Mouse (Mus musculus): ENCODE results near the gene BC004004. TPM values are rescaled to one million over a fixed set of nuclear protein-coding genes. Genes with fewer than 3 reads are reported as not detected.
A peak's percentile ranks its signal among the peaks of the same experiment; 100 is the strongest.

Gene BC004004
- polyA plus RNA-seq, 1 experiment from 2014 or later, result 99.1 TPM

DNA sequence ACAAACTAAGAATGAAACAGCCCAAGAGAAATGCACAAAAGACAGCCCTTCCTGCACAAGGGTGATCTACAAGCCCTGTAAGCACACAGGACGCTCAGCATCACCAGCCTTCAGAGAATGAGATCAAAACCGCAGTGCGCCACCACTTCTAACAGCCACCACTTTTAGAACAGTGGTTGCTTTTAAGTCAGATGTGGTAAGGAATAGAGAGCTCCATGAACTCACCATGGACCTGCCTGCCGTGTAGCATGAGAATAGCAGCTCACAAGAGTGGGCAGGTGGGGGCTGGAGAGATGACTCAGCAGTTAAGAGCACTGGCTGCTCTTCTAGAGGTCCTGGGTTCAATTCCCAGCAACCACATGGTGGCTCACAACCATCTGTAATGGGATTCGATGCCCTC is 11.8 kb downstream of the BC004004 start:
- Histone ChIP-seq H3K9me3 (no peaks in the 10 kb centered on the region), H3K9ac (replicated peaks) (no peak overlapping the region), H3K36me3 (peaks cover 49% of the 10 kb centered on the region), H3K4me2 (replicated peaks) (no peak overlapping the region), H3K4me3 (replicated peaks) (no peak overlapping the region), H3K27ac (no peak overlapping the region), H3K4me1 (replicated peaks) (peaks cover 11% of the 10 kb centered on the region), H3K27me3 (no peaks in the 10 kb centered on the region)
- WGBS, result 95% methylated on average over 5 of the region's 5 CpGs
- no peak for ATAC-seq

DNA sequence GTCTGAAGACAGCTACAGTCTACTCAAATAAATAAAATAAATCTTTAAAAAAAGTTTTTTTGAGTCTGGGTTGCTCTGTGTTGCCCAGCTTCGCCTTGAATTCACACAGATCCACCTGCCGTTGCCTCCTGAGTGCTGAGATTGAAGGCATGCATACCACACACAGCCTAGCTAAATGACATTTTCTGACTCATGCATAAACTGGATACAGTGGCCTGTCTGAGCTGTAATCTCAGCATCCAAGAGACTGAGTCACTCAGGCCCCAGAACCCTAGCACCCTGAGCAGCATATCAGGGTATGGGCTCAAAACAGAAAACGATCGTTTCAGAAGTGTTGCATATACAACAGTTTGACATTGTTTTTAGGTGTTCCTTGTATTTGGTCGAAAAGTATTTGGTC is 13.0 kb downstream of the BC004004 start:
- H3K36me3 ChIP-seq, result peaks cover 57% of the 10 kb centered on the region
- no peak for ATAC-seq
- no peak overlapping the region for H3K4me2 ChIP-seq (replicated peaks)
- no peaks in the 10 kb centered on the region for H3K9me3 ChIP-seq
- H3K9ac ChIP-seq (replicated peaks), result no peak overlapping the region
- no peak overlapping the region for H3K4me3 ChIP-seq (replicated peaks)
- H3K27ac ChIP-seq, result no peak overlapping the region
- no peaks in the 10 kb centered on the region for H3K27me3 ChIP-seq
- peaks cover 11% of the 10 kb centered on the region for H3K4me1 ChIP-seq (replicated peaks)
- 88% methylated on average over 5 of the region's 5 CpGs for WGBS

DNA sequence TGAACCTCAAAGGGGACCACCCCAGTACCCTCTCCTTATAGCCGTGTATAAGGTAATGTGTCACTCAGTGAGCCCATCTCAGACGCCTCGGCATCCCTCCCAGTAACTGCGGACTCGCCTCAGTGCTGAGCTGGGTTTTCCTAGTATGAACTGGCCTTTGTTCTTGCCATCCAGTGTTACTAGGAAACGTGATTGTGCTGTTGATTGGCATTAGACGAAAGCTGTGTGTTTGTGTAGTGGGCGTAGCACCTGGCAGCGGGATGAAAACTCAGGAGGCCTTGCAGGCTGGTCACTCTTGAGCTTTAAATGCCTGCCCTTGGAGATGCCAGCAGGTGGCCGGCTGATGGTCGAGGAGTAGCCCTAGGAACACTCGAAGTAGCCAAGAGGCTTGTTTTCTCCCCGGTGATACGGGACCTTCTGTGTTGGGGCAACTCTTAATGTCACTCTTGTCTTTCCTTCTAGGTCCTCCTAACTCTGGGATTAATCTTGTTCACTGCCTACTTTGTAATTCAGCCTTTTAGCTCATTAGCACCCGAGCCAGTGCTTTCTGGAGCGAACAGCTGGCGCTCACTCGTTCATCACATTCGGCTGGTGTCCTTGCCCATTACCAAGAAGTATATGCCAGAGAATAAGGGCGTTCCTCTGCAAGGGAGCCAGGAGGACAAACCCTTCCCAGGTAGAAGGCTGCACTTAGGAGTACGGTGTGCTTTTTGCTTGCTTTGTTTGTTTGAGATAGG is 13.8 kb downstream of the BC004004 start:
- peak; percentile 40; the same call in 1 of the 2 replicates for ATAC-seq
- H3K9ac ChIP-seq (replicated peaks), result no peak overlapping the region
- 0 out of 2 replicates have a peak overlapping the region, but pooled peaks have one; percentile 6 for H3K4me2 ChIP-seq (replicated peaks)
- peak overlapping the region; percentile 56; the same call in 1 of the 2 replicates for H3K27ac ChIP-seq
- H3K4me3 ChIP-seq (replicated peaks), result no peak overlapping the region
- 42% methylated on average over 21 of the region's 21 CpGs for WGBS
- H3K9me3 ChIP-seq, result no peaks in the 10 kb centered on the region
- peaks cover 58% of the 10 kb centered on the region for H3K36me3 ChIP-seq
- no peaks in the 10 kb centered on the region for H3K27me3 ChIP-seq
- peaks cover 11% of the 10 kb centered on the region for H3K4me1 ChIP-seq (replicated peaks)

- WGBS, result 86% methylated on average over 7 of the region's 7 CpGs
These were observed 23.2 kb downstream of the BC004004 start for GRCm38 (mm10) chr17:29291793-29292192.

DNA sequence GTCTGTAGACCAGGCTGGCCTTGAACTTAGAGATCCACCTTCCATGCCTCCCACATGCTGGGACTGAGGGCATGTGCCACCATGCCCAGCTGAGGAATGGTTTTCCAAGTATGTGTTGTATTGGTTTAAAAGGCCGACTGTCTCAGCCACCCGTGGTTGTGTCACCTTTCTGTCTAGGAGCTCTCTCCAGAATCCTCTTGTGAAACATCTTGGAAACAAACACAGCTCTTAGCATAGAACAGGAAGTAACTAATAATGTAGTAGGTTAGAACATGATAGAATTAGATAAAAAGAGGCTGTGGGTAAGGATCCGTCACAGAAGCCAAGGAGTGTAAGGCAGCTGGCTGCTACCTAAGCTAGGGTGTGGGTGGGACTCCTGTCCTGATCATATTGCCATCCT is 24.4 kb downstream of the BC004004 start:
- Histone ChIP-seq H3K9ac (replicated peaks) (no peak overlapping the region), H3K27me3 (no peaks in the 10 kb centered on the region), H3K4me2 (replicated peaks) (no peak overlapping the region), H3K36me3 (peaks cover 62% of the 10 kb centered on the region), H3K9me3 (no peaks in the 10 kb centered on the region), H3K27ac (no peak overlapping the region), H3K4me3 (replicated peaks) (no peak overlapping the region), H3K4me1 (replicated peaks) (no peaks in the 10 kb centered on the region)
- 94% methylated on average over 3 of the region's 3 CpGs for WGBS
- ATAC-seq, result no peak

More at GRCm38 (mm10) chr17:29291793-29292192, 23.2 kb downstream of the BC004004 start:
- H3K36me3 ChIP-seq, result peaks cover 50% of the 10 kb centered on the region
- ATAC-seq, result no peak
- no peak overlapping the region for H3K4me2 ChIP-seq (replicated peaks)
- H3K9ac ChIP-seq (replicated peaks), result no peak overlapping the region
- no peak overlapping the region for H3K4me3 ChIP-seq (replicated peaks)
- H3K4me1 ChIP-seq (replicated peaks), result no peaks in the 10 kb centered on the region
- no peaks in the 10 kb centered on the region for H3K9me3 ChIP-seq
- H3K27me3 ChIP-seq, result no peaks in the 10 kb centered on the region
- no peak overlapping the region for H3K27ac ChIP-seq

DNA sequence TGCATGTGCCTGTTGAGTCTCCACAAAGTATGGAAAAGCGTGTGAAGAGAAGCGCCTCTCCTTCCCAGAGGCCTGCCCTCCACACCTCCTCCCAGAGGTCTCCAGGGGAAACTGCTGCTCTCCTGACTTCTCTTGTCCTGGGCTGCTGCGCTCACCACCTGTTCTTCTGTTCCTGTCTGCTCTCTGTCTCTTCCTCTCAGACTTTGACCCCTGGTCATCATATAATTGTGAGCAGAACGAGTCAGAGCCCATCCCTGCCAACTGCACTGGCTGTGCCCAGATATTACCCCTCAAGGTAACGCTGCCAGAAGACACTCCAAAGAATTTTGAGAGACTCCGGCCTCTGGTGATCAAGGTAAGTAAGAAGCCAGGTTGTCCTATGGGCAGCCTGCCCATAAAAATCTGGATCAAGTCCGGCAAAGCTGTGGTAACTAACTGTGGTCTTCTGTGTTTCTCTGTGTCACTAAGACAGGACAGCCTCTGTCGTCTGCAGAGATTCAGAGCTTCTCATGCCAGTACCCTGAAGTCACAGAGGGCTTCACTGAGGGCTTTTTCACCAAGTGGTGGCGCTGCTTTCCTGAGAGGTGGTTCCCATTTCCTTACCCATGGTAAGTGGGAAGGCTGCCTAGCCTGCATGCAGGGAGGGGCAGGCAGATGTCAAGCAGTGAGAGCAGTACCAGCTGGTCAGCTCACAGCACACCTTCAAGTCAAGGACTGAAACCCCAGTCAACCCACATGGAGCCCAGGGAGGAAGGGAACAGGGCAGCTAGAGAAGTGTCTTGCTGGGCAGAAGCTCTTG is 25.4 kb downstream of the BC004004 start:
- H3K36me3 ChIP-seq, result peaks cover 70% of the 10 kb centered on the region
- no peak for ATAC-seq

GRCm38 (mm10) chr17:29295835-29296234 is 27.2 kb downstream of the BC004004 start:
- Histone ChIP-seq H3K27ac (no peak overlapping the region), H3K4me1 (replicated peaks) (no peaks in the 10 kb centered on the region), H3K36me3 (peaks cover 88% of the 10 kb centered on the region), H3K27me3 (no peaks in the 10 kb centered on the region), H3K9ac (replicated peaks) (no peak overlapping the region), H3K9me3 (no peaks in the 10 kb centered on the region), H3K4me3 (replicated peaks) (no peak overlapping the region), H3K4me2 (replicated peaks) (no peak overlapping the region)
- ATAC-seq, result no peak
- WGBS, result 77% methylated on average over 5 of the region's 5 CpGs

More for the DNA sequence above, 25.4 kb downstream of the BC004004 start:
- Histone ChIP-seq H3K4me1 (replicated peaks) (no peaks in the 10 kb centered on the region), H3K27me3 (no peaks in the 10 kb centered on the region), H3K27ac (no peak overlapping the region), H3K4me2 (replicated peaks) (no peak overlapping the region), H3K9ac (replicated peaks) (no peak overlapping the region), H3K9me3 (no peaks in the 10 kb centered on the region), H3K4me3 (replicated peaks) (no peak overlapping the region)
- WGBS, result 86% methylated on average over 9 of the region's 9 CpGs

GRCm38 (mm10) chr17:29297321-29297720 is 28.7 kb downstream of the BC004004 start:
- peaks cover 92% of the 10 kb centered on the region for H3K36me3 ChIP-seq
- H3K9me3 ChIP-seq, result no peaks in the 10 kb centered on the region
- no peaks in the 10 kb centered on the region for H3K4me1 ChIP-seq (replicated peaks)
- H3K4me3 ChIP-seq (replicated peaks), result no peak overlapping the region
- no peak overlapping the region for H3K9ac ChIP-seq (replicated peaks)
- no peak for ATAC-seq
- no peak overlapping the region for H3K4me2 ChIP-seq (replicated peaks)
- H3K27ac ChIP-seq, result no peak overlapping the region
- 91% methylated on average over 10 of the region's 10 CpGs for WGBS
- no peaks in the 10 kb centered on the region for H3K27me3 ChIP-seq

- no peak for ATAC-seq
- no peaks in the 10 kb centered on the region for H3K4me1 ChIP-seq (replicated peaks)
- 89% methylated on average over 6 of the region's 6 CpGs for WGBS
These were observed 29.2 kb downstream of the BC004004 start for GRCm38 (mm10) chr17:29297813-29298212.

GRCm38 (mm10) chr17:29299282-29299681 is 30.7 kb downstream of the BC004004 start:
- Histone ChIP-seq H3K4me2 (replicated peaks) (no peak overlapping the region), H3K4me3 (replicated peaks) (no peak overlapping the region), H3K27ac (no peak overlapping the region), H3K36me3 (peaks cover 79% of the 10 kb centered on the region), H3K4me1 (replicated peaks) (no peaks in the 10 kb centered on the region), H3K9me3 (no peaks in the 10 kb centered on the region), H3K27me3 (no peaks in the 10 kb centered on the region), H3K9ac (replicated peaks) (no peak overlapping the region)
- no peak for ATAC-seq
- WGBS, result 81% methylated on average over 4 of the region's 4 CpGs

More at GRCm38 (mm10) chr17:29297813-29298212, 29.2 kb downstream of the BC004004 start:
- Histone ChIP-seq H3K4me3 (replicated peaks) (no peak overlapping the region), H3K9ac (replicated peaks) (no peak overlapping the region), H3K4me2 (replicated peaks) (no peak overlapping the region), H3K27me3 (no peaks in the 10 kb centered on the region), H3K9me3 (no peaks in the 10 kb centered on the region), H3K27ac (no peak overlapping the region), H3K36me3 (peaks cover 89% of the 10 kb centered on the region)

DNA sequence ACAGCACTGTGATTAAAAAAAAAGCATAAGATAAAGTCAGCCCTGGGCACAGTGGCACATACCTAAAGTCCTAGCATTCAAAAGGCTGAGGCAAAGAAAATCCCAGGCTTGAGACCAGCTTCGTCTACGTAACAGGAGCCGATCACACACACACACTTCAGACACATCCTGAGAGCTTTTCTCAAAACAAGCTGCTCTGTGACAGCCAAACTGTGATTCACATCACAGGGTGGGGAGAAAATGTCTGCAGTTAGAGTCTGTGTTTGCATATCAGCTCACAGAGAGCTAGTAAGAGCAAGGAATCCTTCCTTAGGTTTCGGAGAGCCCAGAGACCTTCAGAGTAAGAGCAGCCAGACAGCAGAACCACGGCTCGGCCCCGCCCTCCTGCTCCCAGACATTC is 32.3 kb downstream of the BC004004 start:
- Histone ChIP-seq H3K4me1 (replicated peaks) (peaks cover 7% of the 10 kb centered on the region; the same call in 1 of the 2 replicates), H3K4me2 (replicated peaks) (no peak overlapping the region), H3K36me3 (peaks cover 62% of the 10 kb centered on the region), H3K27me3 (no peaks in the 10 kb centered on the region), H3K4me3 (replicated peaks) (no peak overlapping the region), H3K9me3 (no peaks in the 10 kb centered on the region), H3K9ac (replicated peaks) (no peak overlapping the region), H3K27ac (no peak overlapping the region)
- no peak for ATAC-seq
- 95% methylated on average over 7 of the region's 7 CpGs for WGBS

DNA sequence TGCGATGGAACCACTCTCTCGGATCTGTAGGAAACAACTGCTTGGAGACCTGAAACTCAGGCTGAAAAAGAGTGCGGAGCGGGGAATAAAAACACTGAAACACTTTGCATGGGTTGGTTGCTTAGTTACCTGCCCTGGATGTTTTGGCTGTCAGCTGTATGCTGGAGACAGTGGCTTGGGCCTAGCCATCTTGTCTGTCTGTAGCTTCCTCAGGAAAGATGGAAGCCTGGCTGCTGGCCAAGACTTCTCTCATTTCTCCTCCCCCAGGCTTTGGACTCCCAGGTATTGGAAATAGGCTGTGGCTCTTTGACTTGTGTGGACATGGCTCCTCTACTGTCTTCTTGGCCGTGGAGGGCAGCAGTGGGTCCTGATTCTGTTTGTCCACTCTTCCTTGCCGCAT is 32.8 kb downstream of the BC004004 start:
- H3K4me2 ChIP-seq (replicated peaks), result no peak overlapping the region
- peaks cover 57% of the 10 kb centered on the region for H3K36me3 ChIP-seq
- no peaks in the 10 kb centered on the region for H3K9me3 ChIP-seq
- ATAC-seq, result no peak
- no peak overlapping the region for H3K27ac ChIP-seq
- no peak overlapping the region for H3K9ac ChIP-seq (replicated peaks)
- peaks cover 8% of the 10 kb centered on the region; the same call in 1 of the 2 replicates for H3K4me1 ChIP-seq (replicated peaks)
- H3K27me3 ChIP-seq, result no peaks in the 10 kb centered on the region
- WGBS, result 91% methylated on average over 6 of the region's 6 CpGs
- no peak overlapping the region for H3K4me3 ChIP-seq (replicated peaks)

All from midbrain, embryonic 13.5 days (tissue).